Mouse (Mus musculus) kidney, postnatal 36 days (tissue): Measurements from ENCODE around the gene Nedd4.
A peak's percentile ranks its signal among the peaks of the same experiment; 100 is the strongest.

ENCODE experiments used
- DNase-seq, 2 experiments: peaks; one replicate each; pipeline ENCODE4 v3.0.0; 2021 to 2022; ENCODE audit warnings: mixed read lengths in 2 of 2

Nedd4 gene

DNA sequence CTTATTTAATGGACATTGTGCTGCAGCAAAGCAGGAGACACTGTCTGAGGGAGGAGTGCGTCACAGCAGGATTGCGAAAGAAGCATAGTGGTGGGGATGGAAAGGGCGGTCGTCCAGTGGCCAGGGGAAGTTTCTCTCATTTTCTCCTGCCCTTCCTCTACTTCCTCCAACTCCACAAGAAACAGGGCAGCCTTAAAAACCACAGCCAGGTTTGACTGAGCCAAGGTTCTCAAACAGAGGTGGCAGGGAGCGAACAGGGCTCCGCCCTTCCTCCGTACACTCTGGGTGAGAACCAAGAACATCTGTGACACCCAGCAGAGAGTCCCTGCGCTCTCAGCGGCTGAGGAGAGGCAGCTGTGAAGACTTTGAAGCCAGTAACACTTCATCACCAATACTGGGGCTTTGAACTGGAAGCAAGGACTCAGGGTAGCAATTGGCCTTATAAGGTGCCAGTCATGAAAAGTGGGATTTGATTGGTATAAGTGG is 135.0 kb downstream of the Nedd4 start:
- DNase-seq: peak; percentile 16 to 21
